Mouse (Mus musculus) midbrain, embryonic 14.5 days (tissue): ENCODE measurements around the gene Farsb. TPM values are rescaled to one million over a fixed set of nuclear protein-coding genes. Genes with fewer than 3 reads are reported as not detected.
A peak's percentile ranks its signal among the peaks of the same experiment; 100 is the strongest.

Experiments used
- ATAC-seq: fragments of 200-750 bp; cut with Nextera tagmentation; 2 replicates; pipeline ENCODE4 v1.8.0; 2017; ENCODE audit warnings: moderate number of reproducible peaks, moderate library complexity; ENCODE audit not compliant: low FRiP score, low TSS enrichment
- DNase-seq: peaks from one replicate; pipeline ENCODE4 v3.0.0-alpha.2; 2015
- H3K27ac ChIP-seq: fragments of 300-500 bp; sonication (generic); replicated peaks from 2 replicates; pipeline ENCODE4 v1.5.1; 2014; ENCODE audit warnings: mild to moderate bottlenecking, low read depth, low read length, moderate library complexity
- H3K27me3 ChIP-seq: fragments of 300-500 bp; sonication (generic); 2 replicates; pipeline ENCODE4 v1.6.1; 2014; ENCODE audit warnings: low read length, control low read depth, mixed read lengths; ENCODE audit not compliant: control insufficient read depth, insufficient read depth
- H3K36me3 ChIP-seq: fragments of 300-500 bp; sonication (generic); 2 replicates; pipeline ENCODE4 v1.6.1; 2014; ENCODE audit warnings: low read length, control low read depth; ENCODE audit not compliant: control insufficient read depth, insufficient read depth
- H3K4me1 ChIP-seq: fragments of 300-500 bp; sonication (generic); 2 replicates; pipeline ENCODE4 v1.6.1; 2014; ENCODE audit warnings: mild to moderate bottlenecking, antibody characterized with exemption, low read length, control low read depth; ENCODE audit not compliant: control insufficient read depth, insufficient read depth
- H3K4me2 ChIP-seq: fragments of 300-500 bp; sonication (generic); 2 replicates; pipeline ENCODE4 v1.6.1; 2014; ENCODE audit warnings: mild to moderate bottlenecking, low read length, moderate library complexity
- H3K4me3 ChIP-seq: fragments of 300-500 bp; sonication (generic); replicated peaks from 2 replicates; pipeline ENCODE4 v1.5.1; 2014; ENCODE audit warnings: low read depth, low read length
- H3K9ac ChIP-seq: fragments of 300-500 bp; sonication (generic); replicated peaks from 2 replicates; pipeline ENCODE4 v1.6.1; 2014; ENCODE audit warnings: mild to moderate bottlenecking, low read length, moderate library complexity
- H3K9me3 ChIP-seq: fragments of 300-500 bp; sonication (generic); 2 replicates; pipeline ENCODE4 v1.6.1; 2016; ENCODE audit warnings: low read length, control low read depth, mixed read lengths; ENCODE audit not compliant: control insufficient read depth
- WGBS: fragments of 180-500 bp; shearing (Covaris S2); extraction: QIAGEN DNeasy Blood & Tissue Kit; methylation state at CpG from one replicate; pipeline ENCODE4 v1.1.7; 2014; 5-methylcytosine and 5-hydroxymethylcytosine counted together
- polyA plus RNA-seq: library from polyadenylated mRNA; unstranded; fragments of >200 nt; fragmentation: Nextera tagmentation; extraction: Ambion mirVana; gene quantifications from 2 replicates; pipeline ENCODE4 v1.2.1, GENCODE M21; 2014

Farsb gene
- polyA plus RNA-seq, 1 experiment from 2014 or later = 168 TPM

DNA sequence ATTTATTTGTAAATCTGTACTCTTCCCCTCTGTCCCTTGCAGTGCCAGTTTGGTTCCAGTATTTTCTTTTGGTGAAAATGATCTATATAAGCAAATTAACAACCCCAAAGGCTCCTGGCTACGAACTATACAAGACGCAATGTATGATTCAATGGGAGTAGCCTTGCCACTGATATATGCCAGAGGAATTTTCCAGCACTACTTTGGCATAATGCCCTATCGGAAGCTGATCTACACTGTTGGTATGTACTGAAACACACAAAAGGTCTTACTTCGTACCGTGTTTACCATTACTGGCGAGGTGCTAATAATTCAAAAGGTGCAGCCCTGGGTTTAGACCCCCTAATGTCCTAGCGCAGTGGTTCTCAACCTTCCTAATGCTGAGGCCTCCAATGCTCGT lies 40.3 kb upstream of the Farsb start:
- ATAC-seq (no peak), DNase-seq (no peak)
- H3K4me3 ChIP-seq = no peak overlapping the region
- no peak overlapping the region for H3K4me2 ChIP-seq
- H3K27me3 ChIP-seq = no peaks in the 10 kb centered on the region
- no peak overlapping the region for H3K9ac ChIP-seq
- H3K36me3 ChIP-seq = no peaks in the 10 kb centered on the region
- H3K4me1 ChIP-seq = no peaks in the 10 kb centered on the region
- no peak overlapping the region for H3K27ac ChIP-seq
- no peaks in the 10 kb centered on the region for H3K9me3 ChIP-seq
- 93% methylated on average over 8 of the region's 8 CpGs for WGBS

DNA sequence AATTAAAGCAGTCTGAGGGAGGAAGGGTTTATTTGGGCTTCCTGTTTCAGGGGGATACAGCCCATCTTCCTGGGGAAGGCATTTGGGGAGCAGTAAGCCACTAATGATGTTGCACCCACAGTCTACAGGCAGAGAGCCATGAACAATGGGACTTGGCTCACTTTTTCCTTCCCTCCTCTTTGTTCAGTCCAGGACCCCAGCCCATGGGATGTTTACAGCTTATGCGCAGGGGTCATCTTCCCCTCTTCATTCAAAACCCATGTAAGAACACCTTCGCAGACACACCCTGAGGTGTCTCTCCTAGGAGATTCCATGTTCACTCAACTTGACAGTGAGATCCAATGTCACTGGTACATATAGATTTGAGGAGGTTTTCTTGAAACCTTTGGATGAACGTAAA lies 39.7 kb upstream of the Farsb start:
- Histone ChIP-seq H3K9ac (no peak overlapping the region), H3K4me2 (no peak overlapping the region), H3K27ac (no peak overlapping the region), H3K36me3 (no peaks in the 10 kb centered on the region), H3K4me1 (no peaks in the 10 kb centered on the region), H3K9me3 (no peaks in the 10 kb centered on the region), H3K27me3 (no peaks in the 10 kb centered on the region), H3K4me3 (no peak overlapping the region)
- DNase-seq (no peak), ATAC-seq (no peak)
- 92% methylated on average over 3 of the region's 3 CpGs for WGBS

DNA sequence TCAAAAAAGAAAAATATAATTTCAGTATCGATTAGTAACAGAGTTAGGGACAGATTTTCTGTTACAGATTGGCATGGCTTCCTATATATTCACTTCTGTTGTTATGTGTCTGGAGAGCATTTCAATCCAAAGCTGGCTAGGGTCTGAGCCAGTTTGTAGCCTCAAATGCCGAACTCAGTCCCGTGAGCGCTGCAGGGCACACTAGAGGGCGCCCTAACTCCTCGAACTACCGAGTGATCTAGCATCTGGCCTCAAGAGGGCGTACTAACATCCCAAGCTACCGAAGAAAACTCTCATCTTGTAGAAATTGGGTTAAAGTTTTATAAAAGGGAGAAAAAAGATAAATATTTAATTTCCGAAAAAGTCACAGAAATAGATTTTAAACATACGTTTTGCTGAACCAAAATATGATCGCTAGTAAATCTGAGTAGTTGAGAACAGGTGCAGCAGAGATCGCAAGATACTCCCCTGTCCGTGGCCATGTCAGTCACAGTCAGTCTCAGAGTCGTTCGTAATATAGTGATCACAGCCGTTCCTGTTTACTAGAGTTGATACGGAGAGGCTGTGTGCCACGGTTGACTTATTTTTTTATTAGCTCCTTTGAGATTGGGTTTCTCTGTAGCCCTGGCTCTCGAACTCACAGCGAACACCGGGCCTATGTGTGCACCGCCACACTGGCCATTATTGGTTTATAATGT lies 36.6 kb upstream of the Farsb start:
- WGBS = 44% methylated on average over 23 of the region's 23 CpGs
- peak; percentile 79 for DNase-seq
- H3K4me1 ChIP-seq = no peaks in the 10 kb centered on the region

DNA sequence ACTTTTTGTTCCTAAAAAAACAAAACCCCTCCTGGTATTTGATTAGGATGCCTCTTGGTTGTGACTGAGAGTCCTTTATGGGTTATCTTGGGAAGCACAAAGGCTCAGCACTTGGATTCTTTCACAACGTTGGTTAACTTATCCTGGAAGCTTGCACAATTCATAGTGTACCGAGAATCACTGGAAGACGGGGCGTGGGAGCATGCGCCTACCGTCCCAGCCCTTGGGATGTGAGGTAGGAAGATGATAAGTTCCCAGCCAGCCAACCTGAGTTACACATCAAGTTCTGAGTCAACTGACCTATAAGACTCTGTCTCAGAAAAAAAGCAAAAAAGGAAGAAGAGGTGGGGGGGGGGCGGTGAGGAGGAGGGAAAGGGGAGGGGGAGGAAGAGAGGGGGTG lies 30.2 kb upstream of the Farsb start:
- Histone ChIP-seq H3K9ac (no peak overlapping the region), H3K27me3 (no peaks in the 10 kb centered on the region), H3K4me2 (no peak overlapping the region), H3K4me1 (no peaks in the 10 kb centered on the region), H3K36me3 (no peaks in the 10 kb centered on the region), H3K27ac (no peak overlapping the region), H3K9me3 (no peaks in the 10 kb centered on the region), H3K4me3 (no peak overlapping the region)
- ATAC-seq = no peak
- 93% methylated on average over 7 of the region's 7 CpGs for WGBS
- no peak for DNase-seq

More for the DNA sequence above, 36.6 kb upstream of the Farsb start:
- H3K4me2 ChIP-seq = no peak overlapping the region
- no peaks in the 10 kb centered on the region for H3K36me3 ChIP-seq
- H3K27me3 ChIP-seq = no peaks in the 10 kb centered on the region
- H3K9me3 ChIP-seq = no peaks in the 10 kb centered on the region
- H3K27ac ChIP-seq = no peak overlapping the region
- no peak for ATAC-seq
- H3K9ac ChIP-seq = no peak overlapping the region
- no peak overlapping the region for H3K4me3 ChIP-seq

DNA sequence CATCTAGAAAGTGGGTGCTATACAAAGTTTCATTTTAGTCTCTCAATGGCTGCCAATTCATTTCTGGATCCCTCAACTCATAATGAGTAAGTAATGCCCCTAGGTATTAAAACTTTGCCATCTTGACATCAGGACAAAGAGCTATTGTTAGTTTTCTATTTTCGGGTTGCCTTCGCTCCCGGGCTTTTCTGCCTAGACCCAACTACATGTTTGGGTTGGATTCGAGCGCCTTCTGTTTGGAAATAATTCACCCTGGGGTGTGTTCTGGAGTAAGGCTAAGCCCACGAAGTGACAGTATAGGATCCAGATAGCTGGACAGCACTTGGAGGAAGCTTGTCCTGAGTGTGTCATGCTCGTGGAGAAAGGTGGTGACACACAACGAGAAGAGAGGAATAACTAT lies 24.1 kb upstream of the Farsb start:
- no peak overlapping the region for H3K27ac ChIP-seq
- no peak for DNase-seq
- H3K9ac ChIP-seq = no peak overlapping the region
- H3K4me2 ChIP-seq = no peak overlapping the region
- H3K4me1 ChIP-seq = peaks cover 6% of the 10 kb centered on the region; the same call in 1 of the 2 replicates
- H3K36me3 ChIP-seq = no peaks in the 10 kb centered on the region
- no peaks in the 10 kb centered on the region for H3K9me3 ChIP-seq
- no peak for ATAC-seq
- no peaks in the 10 kb centered on the region for H3K27me3 ChIP-seq
- no peak overlapping the region for H3K4me3 ChIP-seq
- 78% methylated on average over 8 of the region's 8 CpGs for WGBS

DNA sequence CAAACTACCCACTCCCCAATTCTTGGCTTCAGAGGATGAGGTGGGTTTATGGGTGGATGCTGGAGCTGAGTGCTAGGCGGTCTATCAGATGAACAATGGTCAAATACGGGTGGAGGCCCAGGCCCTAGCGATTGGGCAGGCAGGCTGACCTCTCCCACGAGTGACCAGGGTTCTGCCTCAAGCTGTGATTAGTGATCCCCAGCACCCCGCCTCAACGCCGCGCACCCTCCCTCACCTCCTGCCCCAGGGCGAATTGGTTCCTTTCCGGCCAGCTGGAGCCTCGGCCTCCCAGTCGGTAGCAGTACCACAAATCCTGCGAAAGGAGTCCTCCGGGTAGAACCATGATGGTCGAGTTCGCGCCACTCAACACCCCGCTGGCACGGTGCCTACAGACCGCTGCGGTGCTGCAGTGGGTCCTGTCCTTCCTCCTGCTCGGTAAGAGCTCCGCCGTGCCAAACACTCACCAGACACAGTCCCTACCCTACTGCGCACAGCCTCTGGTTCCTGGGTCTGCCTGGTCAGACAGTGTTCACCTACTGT lies 23.0 kb upstream of the Farsb start, which contains the start of gene BC035947:
Gene BC035947, minus strand, starts transcription at position 538 of the 540 bp plus-strand sequence.
- H3K9ac ChIP-seq = peak within 1 kb of the TSS; percentile 49
- peak within 1 kb of the TSS; percentile 30 for H3K4me3 ChIP-seq
- 3% methylated on average over 25 of the region's 25 CpGs for WGBS
- no peak within 1 kb of the TSS for H3K27ac ChIP-seq
- H3K27me3 ChIP-seq = no peaks in the 10 kb centered on the region
- ATAC-seq (peak; percentile 55; the same call in 1 of the 2 replicates), DNase-seq (peak; percentile 63)
- peak within 1 kb of the TSS; percentile 57 for H3K4me2 ChIP-seq
- H3K36me3 ChIP-seq = no peaks in the 10 kb centered on the region
- H3K4me1 ChIP-seq = peaks cover 6% of the 10 kb centered on the region; the same call in 1 of the 2 replicates
- H3K9me3 ChIP-seq = no peaks in the 10 kb centered on the region

DNA sequence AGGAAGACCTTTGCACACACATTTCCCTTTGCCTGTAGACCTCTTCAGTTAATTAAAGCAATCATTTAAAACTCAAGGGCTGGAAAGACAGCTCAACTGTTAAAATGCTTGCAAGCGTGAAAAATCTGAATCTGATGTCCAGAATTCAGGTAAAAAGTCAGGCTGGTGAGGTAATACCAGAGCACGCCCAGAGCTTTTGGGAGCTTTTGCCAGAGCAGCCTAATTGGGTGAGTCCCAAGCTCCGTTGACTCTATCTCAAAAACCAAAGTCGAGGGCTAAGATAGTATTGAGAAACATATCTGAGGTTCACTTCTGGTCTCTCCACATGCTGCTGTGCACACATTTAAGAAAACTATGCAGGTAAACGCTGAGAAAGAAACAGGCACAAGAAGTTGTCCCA lies 22.2 kb upstream of the Farsb start, which contains the start of gene Mogat1:
Gene Mogat1, plus strand, starts transcription at position 130 of the 400 bp plus-strand sequence.
- ATAC-seq = no peak
- no peak for DNase-seq
- WGBS = 74% methylated on average over 5 of the region's 5 CpGs
- Histone ChIP-seq H3K4me3 (peak within 1 kb of the TSS; percentile 30), H3K27ac (no peak within 1 kb of the TSS), H3K4me1 (peaks cover 6% of the 10 kb centered on the region; the same call in 1 of the 2 replicates), H3K27me3 (no peaks in the 10 kb centered on the region), H3K4me2 (peak within 1 kb of the TSS; percentile 57), H3K9ac (peak within 1 kb of the TSS; percentile 49), H3K36me3 (no peaks in the 10 kb centered on the region), H3K9me3 (no peaks in the 10 kb centered on the region)

DNA sequence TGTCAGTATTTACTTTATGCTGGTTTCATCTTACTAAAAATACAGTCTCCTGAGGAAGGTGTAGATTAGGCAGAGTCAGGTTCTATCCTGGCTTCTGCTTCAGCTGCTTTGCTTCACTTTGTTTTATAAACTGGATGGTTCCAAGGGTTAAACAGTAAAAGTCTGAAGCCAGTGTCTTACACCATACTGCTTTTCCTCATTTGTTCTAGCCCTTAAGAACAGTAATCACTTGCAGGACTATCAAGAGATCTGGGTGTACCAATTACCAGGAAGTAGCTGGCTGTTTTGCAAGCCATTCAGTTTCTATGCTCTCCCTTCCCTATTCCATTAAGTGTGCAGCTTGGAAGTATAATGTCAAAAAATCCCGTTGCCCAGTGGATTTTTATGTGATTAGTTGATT lies 18.4 kb upstream of the Farsb start:
- Histone ChIP-seq H3K9ac (no peak overlapping the region), H3K27ac (no peak overlapping the region), H3K4me3 (no peak overlapping the region), H3K27me3 (no peaks in the 10 kb centered on the region), H3K9me3 (no peaks in the 10 kb centered on the region), H3K4me1 (peaks cover 6% of the 10 kb centered on the region; the same call in 1 of the 2 replicates), H3K4me2 (no peak overlapping the region), H3K36me3 (no peaks in the 10 kb centered on the region)
- ATAC-seq = no peak
- DNase-seq = no peak
- WGBS = 57% methylated on average over 1 of the region's 1 CpGs

DNA sequence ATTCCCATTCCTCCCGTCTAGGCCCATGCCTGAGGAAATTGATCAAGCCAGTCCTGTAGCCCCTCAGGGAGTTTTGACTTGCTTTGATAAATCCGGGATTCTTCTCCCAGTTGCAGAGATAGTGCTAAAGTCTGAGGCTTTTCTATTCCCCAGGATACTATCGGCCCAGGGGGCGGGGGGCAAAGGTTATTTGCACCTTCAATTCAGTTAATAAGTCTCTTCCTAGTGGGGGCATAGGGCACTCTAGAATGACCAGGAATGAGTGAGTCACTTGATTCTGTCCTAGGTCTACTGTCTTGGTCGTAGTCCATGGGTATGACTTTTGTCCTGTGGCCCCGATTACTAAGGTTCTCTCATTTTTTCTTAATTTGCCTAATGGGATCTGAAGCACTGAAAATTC lies 13.8 kb upstream of the Farsb start:
- 92% methylated on average over 6 of the region's 6 CpGs for WGBS

More for the DNA sequence above, 13.8 kb upstream of the Farsb start:
- H3K9me3 ChIP-seq = no peaks in the 10 kb centered on the region
- no peak overlapping the region for H3K4me3 ChIP-seq
- H3K9ac ChIP-seq = no peak overlapping the region
- no peak overlapping the region for H3K4me2 ChIP-seq
- DNase-seq (no peak), ATAC-seq (no peak)
- H3K27me3 ChIP-seq = no peaks in the 10 kb centered on the region
- no peaks in the 10 kb centered on the region for H3K36me3 ChIP-seq
- H3K27ac ChIP-seq = no peak overlapping the region
- H3K4me1 ChIP-seq = no peaks in the 10 kb centered on the region
